Mouse (Mus musculus) cortical plate, adult 2 months (tissue): ENCODE data around the gene Pet117.

Source experiments
- CTCF ChIP-seq: fragments of 200-500 bp; IDR thresholded peaks from 2 replicates; pipeline ENCODE4 v1.5.1; 2011; ENCODE audit warnings: mild to moderate bottlenecking, control low read depth, low read length; ENCODE audit not compliant: insufficient read depth; ENCODE audit errors: extremely low read depth
- POLR2A ChIP-seq: fragments of 200-500 bp; IDR thresholded peaks from 2 replicates; pipeline ENCODE4 v1.6.1; 2011; ENCODE audit warnings: mild to moderate bottlenecking, low read length, control low read depth; ENCODE audit not compliant: insufficient read depth; ENCODE audit errors: extremely low read depth

DNA sequence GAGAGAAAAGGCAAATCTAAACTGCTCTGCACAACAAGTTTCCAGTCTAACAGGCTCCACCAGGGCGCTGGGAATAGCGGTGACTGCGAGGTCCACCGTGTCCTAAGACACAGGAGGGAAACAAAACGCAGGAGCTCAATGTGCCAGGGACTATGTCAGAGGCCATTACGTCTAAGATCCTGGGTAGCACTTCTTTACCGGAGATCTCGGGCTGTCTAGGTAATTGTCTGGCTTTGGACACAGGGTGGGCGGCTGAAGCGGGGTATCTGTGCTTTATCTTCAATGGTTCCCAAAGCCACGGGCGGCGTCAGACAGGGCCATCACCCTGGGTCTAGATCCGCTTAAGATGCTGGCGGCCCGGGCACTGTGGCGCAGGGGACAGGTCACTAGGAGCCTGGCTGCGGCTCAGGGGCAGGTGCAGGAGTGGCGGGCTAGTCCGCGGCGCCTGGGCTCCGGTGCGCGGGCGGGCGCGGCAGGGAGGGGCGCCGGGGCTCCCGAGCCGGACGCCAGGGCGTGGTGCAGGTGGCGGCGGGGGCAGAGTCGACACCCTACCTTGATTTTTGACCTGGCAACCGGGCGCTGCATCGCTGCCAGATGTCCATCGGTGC is 38.3 kb upstream of the Pet117 start:
- TF ChIP-seq CTCF (no peak), POLR2A (no peak)
